Mouse (Mus musculus): ENCODE measurements at regions not wholly inside any gene's neighbourhood (a gene's known extent, or its start where the extent isn't known, plus 50 kb on each side); places are given as distances from the start of the nearest gene placed in this dataset.

GRCm38 (mm10) chr13:75204417-75204816 lies 114.8 kb downstream of the Pcsk1 start:
- 28% methylated on average over 2 of the region's 2 CpGs for WGBS

GRCm38 (mm10) chr13:75223944-75224343 lies 134.3 kb downstream of the Pcsk1 start:
- Histone ChIP-seq H3K9me3 (ENCODE audit: control insufficient read depth, low read depth, low read length) (no peaks in the 10 kb centered on the region), H3K27me3 (ENCODE audit: control insufficient read depth, insufficient read depth, low read length) (no peaks in the 10 kb centered on the region), H3K36me3 (ENCODE audit: control insufficient read depth, insufficient read depth, low read length) (no peaks in the 10 kb centered on the region), H3K9ac (replicated peaks; ENCODE audit: low read depth, low read length) (no peak overlapping the region), H3K4me1 (ENCODE audit: control insufficient read depth, insufficient read depth, low read length) (no peaks in the 10 kb centered on the region), H3K27ac (ENCODE audit: low read length) (no peak overlapping the region), H3K4me2 (replicated peaks; ENCODE audit: low read depth, low read length) (no peak overlapping the region), H3K4me3 (ENCODE audit: low read depth, low read length) (no peak overlapping the region)
- ATAC-seq (ENCODE audit: insufficient number of reproducible peaks, insufficient read depth, low FRiP score, low read depth): no peak

More at GRCm38 (mm10) chr13:75204417-75204816, 114.8 kb downstream of the Pcsk1 start:
- Histone ChIP-seq H3K4me1 (ENCODE audit: control insufficient read depth, insufficient read depth, low read length) (no peaks in the 10 kb centered on the region), H3K27ac (ENCODE audit: low read length) (no peak overlapping the region), H3K27me3 (ENCODE audit: control insufficient read depth, insufficient read depth, low read length) (no peaks in the 10 kb centered on the region), H3K36me3 (ENCODE audit: control insufficient read depth, insufficient read depth, low read length) (no peaks in the 10 kb centered on the region), H3K4me2 (replicated peaks; ENCODE audit: low read depth, low read length) (no peak overlapping the region), H3K4me3 (ENCODE audit: low read depth, low read length) (no peak overlapping the region), H3K9me3 (ENCODE audit: control insufficient read depth, low read depth, low read length) (no peaks in the 10 kb centered on the region), H3K9ac (replicated peaks; ENCODE audit: low read depth, low read length) (no peak overlapping the region)
- ATAC-seq (ENCODE audit: insufficient number of reproducible peaks, insufficient read depth, low FRiP score, low read depth): no peak

- no peak overlapping the region for H3K27ac ChIP-seq (ENCODE audit: low read length)
- ATAC-seq (ENCODE audit: insufficient number of reproducible peaks, insufficient read depth, low FRiP score, low read depth): no peak
- WGBS: 80% methylated on average over 7 of the region's 7 CpGs
- H3K9me3 ChIP-seq (ENCODE audit: control insufficient read depth, low read depth, low read length): no peaks in the 10 kb centered on the region
- no peak overlapping the region for H3K4me3 ChIP-seq (ENCODE audit: low read depth, low read length)
- no peak overlapping the region for H3K4me2 ChIP-seq (replicated peaks; ENCODE audit: low read depth, low read length)
- no peaks in the 10 kb centered on the region for H3K4me1 ChIP-seq (ENCODE audit: control insufficient read depth, insufficient read depth, low read length)
- H3K9ac ChIP-seq (replicated peaks; ENCODE audit: low read depth, low read length): no peak overlapping the region
- no peaks in the 10 kb centered on the region for H3K36me3 ChIP-seq (ENCODE audit: control insufficient read depth, insufficient read depth, low read length)
- no peaks in the 10 kb centered on the region for H3K27me3 ChIP-seq (ENCODE audit: control insufficient read depth, insufficient read depth, low read length)
Measured at GRCm38 (mm10) chr13:75225581-75226297, 136.1 kb downstream of the Pcsk1 start.

GRCm38 (mm10) chr13:75227616-75228277 lies 138.1 kb downstream of the Pcsk1 start:
- Histone ChIP-seq H3K9me3 (ENCODE audit: control insufficient read depth, low read depth, low read length) (no peaks in the 10 kb centered on the region), H3K9ac (replicated peaks; ENCODE audit: low read depth, low read length) (no peak overlapping the region), H3K27ac (ENCODE audit: low read length) (no peak overlapping the region), H3K27me3 (ENCODE audit: control insufficient read depth, insufficient read depth, low read length) (no peaks in the 10 kb centered on the region), H3K36me3 (ENCODE audit: control insufficient read depth, insufficient read depth, low read length) (no peaks in the 10 kb centered on the region), H3K4me3 (ENCODE audit: low read depth, low read length) (no peak overlapping the region), H3K4me2 (replicated peaks; ENCODE audit: low read depth, low read length) (no peak overlapping the region), H3K4me1 (ENCODE audit: control insufficient read depth, insufficient read depth, low read length) (no peaks in the 10 kb centered on the region)
- WGBS: 23% methylated on average over 5 of the region's 5 CpGs
- ATAC-seq (ENCODE audit: insufficient number of reproducible peaks, insufficient read depth, low FRiP score, low read depth): 0 out of 2 replicates have a peak, but pooled peaks have one; percentile 56

GRCm38 (mm10) chr13:75236424-75236823 lies 146.8 kb downstream of the Pcsk1 start:
- H3K4me1 ChIP-seq (ENCODE audit: control insufficient read depth, insufficient read depth, low read length): no peaks in the 10 kb centered on the region
- H3K27ac ChIP-seq (ENCODE audit: low read length): no peak overlapping the region
- H3K36me3 ChIP-seq (ENCODE audit: control insufficient read depth, insufficient read depth, low read length): no peaks in the 10 kb centered on the region
- H3K4me2 ChIP-seq (replicated peaks; ENCODE audit: low read depth, low read length): no peak overlapping the region
- WGBS: 68% methylated on average over 2 of the region's 2 CpGs
- H3K9me3 ChIP-seq (ENCODE audit: control insufficient read depth, low read depth, low read length): no peaks in the 10 kb centered on the region
- H3K27me3 ChIP-seq (ENCODE audit: control insufficient read depth, insufficient read depth, low read length): no peaks in the 10 kb centered on the region
- no peak overlapping the region for H3K4me3 ChIP-seq (ENCODE audit: low read depth, low read length)
- ATAC-seq (ENCODE audit: insufficient number of reproducible peaks, insufficient read depth, low FRiP score, low read depth): no peak
- H3K9ac ChIP-seq (replicated peaks; ENCODE audit: low read depth, low read length): no peak overlapping the region
